In the genomic region with DNA sequence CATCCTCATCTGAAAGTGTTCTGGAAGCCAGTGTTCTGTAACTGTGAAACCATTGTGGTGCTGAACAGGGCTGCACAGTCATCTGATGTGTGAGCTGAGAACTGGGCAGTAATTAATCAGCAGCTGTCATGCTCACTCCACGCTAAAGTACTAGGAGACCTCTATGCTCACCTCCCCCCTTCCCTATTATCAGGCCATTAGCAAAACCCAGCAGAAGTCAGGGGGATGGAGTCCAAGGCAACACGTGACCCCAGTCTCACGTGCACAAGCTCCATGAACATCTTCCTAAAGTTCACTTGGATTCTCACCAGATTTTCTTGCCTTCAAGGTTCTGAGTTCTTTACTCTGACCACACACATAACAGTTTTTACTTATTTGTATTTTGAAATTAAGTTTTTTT, we compare ENCODE assay signal across 12 mouse cellular contexts. TPM values are rescaled to one million over a fixed set of nuclear protein-coding genes. Genes with fewer than 3 reads are reported as not detected.
DNase-seq lines count a peak whose midpoint lies in the region; ATAC-seq lines count a peak whose summit lies in the region.
"Had no signal": no experiment of that assay in that cellular context is flagged by ENCODE, and none has a peak within 500 bp of the region (broad histone marks: within the 10 kb centered on the region; RNA-seq: fewer than 3 reads in every experiment).

No protein-coding gene starts in this region.

- no peak overlapping the region for H3K9ac ChIP-seq in liver, embryonic 11.5 days (ENCODE audit: low read depth, low read length)
- H3K9ac ChIP-seq in hindbrain, embryonic 13.5 days: no peak overlapping the region
- H3K9ac ChIP-seq: embryonic facial prominence, embryonic 15.5 days; liver, embryonic 12.5 days had no signal

- H3K4me1 ChIP-seq in liver, embryonic 11.5 days (replicated peaks; ENCODE audit: control insufficient read depth, insufficient read depth, low read length): no peaks in the 10 kb centered on the region
- peaks cover 12% of the 10 kb centered on the region for H3K4me1 ChIP-seq in hindbrain, embryonic 13.5 days (replicated peaks)
- H3K4me1 ChIP-seq in limb, embryonic 10.5 days: peaks cover 30% of the 10 kb centered on the region
- H3K4me1 ChIP-seq: liver, embryonic 12.5 days had no signal

- no peak overlapping the region for H3K4me2 ChIP-seq in liver, embryonic 11.5 days
- no peak overlapping the region for H3K4me2 ChIP-seq in hindbrain, embryonic 13.5 days
- H3K4me2 ChIP-seq: embryonic facial prominence, embryonic 15.5 days; liver, embryonic 12.5 days had no signal

- no peaks in the 10 kb centered on the region for H3K27me3 ChIP-seq in liver, embryonic 11.5 days (replicated peaks; ENCODE audit: control insufficient read depth, insufficient read depth, low read length)
- H3K27me3 ChIP-seq in hindbrain, embryonic 13.5 days: no peaks in the 10 kb centered on the region
- no peaks in the 10 kb centered on the region for H3K27me3 ChIP-seq in limb, embryonic 10.5 days (ENCODE audit: low read depth, poor library complexity, severe bottlenecking)
- H3K27me3 ChIP-seq: embryonic facial prominence, embryonic 15.5 days; liver, embryonic 12.5 days had no signal

- no peak for DNase-seq in liver, embryonic 11.5 days (ENCODE audit: low spot score)
- no peak for DNase-seq in liver
- DNase-seq in embryo, embryonic 11 days: peak; percentile 66
- DNase-seq in limb, embryonic 10.5 days (ENCODE audit: low spot score): peak; percentile 55
- DNase-seq in thymus, postnatal 4 days: no peak
- DNase-seq: gastrocnemius, postnatal 14 days had no signal

- 24% methylated on average over 3 of the region's 3 CpGs for WGBS in liver, embryonic 11.5 days
- WGBS in hindbrain, embryonic 13.5 days: 19% methylated on average over 3 of the region's 3 CpGs
- 8% methylated on average over 3 of the region's 3 CpGs for WGBS in limb, embryonic 10.5 days

- ATAC-seq in liver, embryonic 11.5 days (replicated peaks; ENCODE audit: low FRiP score): peak; percentile 54
- peak; percentile 54 for ATAC-seq in hindbrain, embryonic 13.5 days (ENCODE audit: low FRiP score)
- ATAC-seq in granulocyte monocyte progenitor cell, adult 5-6 weeks (replicated peaks; ENCODE audit: poor library complexity, severe bottlenecking): no peak
- ATAC-seq: intestine, postnatal 0 days; liver, embryonic 12.5 days had no signal

- H3K9me3 ChIP-seq in liver, embryonic 11.5 days (ENCODE audit: control insufficient read depth, low read length): no peaks in the 10 kb centered on the region
- H3K9me3 ChIP-seq in hindbrain, embryonic 13.5 days: no peaks in the 10 kb centered on the region
- no peaks in the 10 kb centered on the region for H3K9me3 ChIP-seq in limb, embryonic 10.5 days (replicated peaks)
- H3K9me3 ChIP-seq: embryonic facial prominence, embryonic 15.5 days; liver, embryonic 12.5 days had no signal

- no peak overlapping the region for H3K27ac ChIP-seq in liver, embryonic 11.5 days (ENCODE audit: low read depth, low read length)
- H3K27ac ChIP-seq in hindbrain, embryonic 13.5 days: no peak overlapping the region
- no peak overlapping the region; the same call in 1 of the 2 replicates for H3K27ac ChIP-seq in limb, embryonic 10.5 days
- H3K27ac ChIP-seq: embryonic facial prominence, embryonic 15.5 days; liver, embryonic 12.5 days had no signal

- no peaks in the 10 kb centered on the region for H3K36me3 ChIP-seq in liver, embryonic 11.5 days (ENCODE audit: control insufficient read depth, insufficient read depth, low read length)
- no peaks in the 10 kb centered on the region for H3K36me3 ChIP-seq in hindbrain, embryonic 13.5 days
- H3K36me3 ChIP-seq in limb, embryonic 10.5 days: no peaks in the 10 kb centered on the region
- H3K36me3 ChIP-seq: embryonic facial prominence, embryonic 15.5 days; liver, embryonic 12.5 days had no signal

- H3K4me3 ChIP-seq in liver, embryonic 11.5 days (ENCODE audit: low read depth, low read length): no peak overlapping the region
- no peak overlapping the region for H3K4me3 ChIP-seq in hindbrain, embryonic 13.5 days
- H3K4me3 ChIP-seq in limb, embryonic 10.5 days: no peak overlapping the region
- H3K4me3 ChIP-seq: embryonic facial prominence, embryonic 15.5 days; liver, embryonic 12.5 days; myocyte had no signal

RNA-seq across cellular contexts. Expression of a gene that starts 11.7 kb away (rescaled TPM):
- 3.9 and 7.0 TPM in 2 replicates for polyA plus RNA-seq in liver, embryonic 11.5 days (2014; fragmentation: Nextera tagmentation; extraction: Ambion mirVana)
- polyA plus RNA-seq in hindbrain, embryonic 13.5 days (2015; fragmentation: Nextera tagmentation; extraction: Ambion mirVana): 18.4 and 26.3 TPM in 2 replicates
- 7.4 and 12.9 TPM in 2 replicates for polyA plus RNA-seq in limb, embryonic 10.5 days (2016; fragmentation: Nextera tagmentation; extraction: Ambion mirVana)
- not detected in 2 replicates for total RNA-seq in granulocyte monocyte progenitor cell, adult 5-6 weeks (2014; fragmentation: Nextera tagmentation)
- 0.04 TPM in 1 of 2 replicates, not detected in the other for total RNA-seq in granulocyte monocyte progenitor cell, adult 5-6 weeks (2017)

Comparison
In these comparisons a context has a peak if more than half of its experiments do, and no peak if none do; other contexts are left out.
1. DNase-seq: peak in embryo, embryonic 11 days (single experiment) and limb, embryonic 10.5 days (single experiment); none in liver, embryonic 11.5 days (single experiment), liver (single experiment) and thymus, postnatal 4 days (single experiment).